Mouse (Mus musculus): ENCODE measurements around the gene H2al1j. TPM values are rescaled to one million over a fixed set of nuclear protein-coding genes. Genes with fewer than 3 reads are reported as not detected.
"Not testable (repeated sequence)": the region's sequence is repeated elsewhere in the genome, so short reads cannot be mapped to it uniquely, and the experiment has no call there.

The H2al1j gene
- polyA plus RNA-seq, 1 experiment from 2014 or later, result not detected

- ATAC-seq (ENCODE audit: low FRiP score); H3K27me3 ChIP-seq (ENCODE audit: control insufficient read depth, insufficient read depth, low read length); H3K36me3 ChIP-seq (replicated peaks; ENCODE audit: control insufficient read depth, insufficient read depth); H3K4me2 ChIP-seq (replicated peaks); H3K4me1 ChIP-seq (replicated peaks; ENCODE audit: control insufficient read depth, insufficient read depth, low read length); H3K4me3 ChIP-seq (replicated peaks; ENCODE audit: low read length); H3K9me3 ChIP-seq (ENCODE audit: control insufficient read depth, low read length); DNase-seq (ENCODE audit: low spot score); H3K9ac ChIP-seq; H3K27ac ChIP-seq: not testable (repeated sequence)
- no CpG with 5 or more reads among the region's 6 CpGs for WGBS
Measured at GRCm38 (mm10) chrX:11314858-11315257, 12.8 kb upstream of the H2al1j start, which contains the start of gene H2al1f. H2al1f (plus strand) TSS chrX:11315158.

DNA sequence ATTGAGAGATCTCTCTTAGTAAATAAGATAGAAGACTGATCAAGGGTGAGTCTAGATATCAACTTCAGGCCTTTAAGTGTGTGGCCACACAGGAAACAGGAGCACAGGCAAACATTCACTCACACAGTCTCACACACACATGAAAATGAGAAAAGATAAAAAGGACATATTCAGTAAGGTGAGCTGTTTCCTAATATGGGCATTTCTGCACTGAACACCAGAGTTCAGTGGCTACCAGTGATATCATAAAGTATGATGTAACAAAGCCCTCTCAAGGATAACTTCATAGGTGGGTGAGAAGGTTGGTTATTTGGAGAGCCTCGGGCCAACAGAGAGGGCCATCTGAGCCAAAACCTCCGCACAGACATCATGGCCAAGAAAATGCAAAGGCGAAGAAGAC lies 9.7 kb upstream of the H2al1j start, which contains the start of gene H2al1g:
H2al1g (plus strand) TSS at position 301 of the 400 bp plus-strand sequence.
- H3K36me3 ChIP-seq (replicated peaks; ENCODE audit: control insufficient read depth, insufficient read depth); H3K9ac ChIP-seq; H3K27ac ChIP-seq; H3K4me1 ChIP-seq (replicated peaks; ENCODE audit: control insufficient read depth, insufficient read depth, low read length); H3K9me3 ChIP-seq (ENCODE audit: control insufficient read depth, low read length); H3K27me3 ChIP-seq (ENCODE audit: control insufficient read depth, insufficient read depth, low read length); DNase-seq (ENCODE audit: low spot score); H3K4me3 ChIP-seq (replicated peaks; ENCODE audit: low read length); ATAC-seq (ENCODE audit: low FRiP score); H3K4me2 ChIP-seq (replicated peaks): not testable (repeated sequence)
- no CpG with 5 or more reads among the region's 3 CpGs for WGBS

DNA sequence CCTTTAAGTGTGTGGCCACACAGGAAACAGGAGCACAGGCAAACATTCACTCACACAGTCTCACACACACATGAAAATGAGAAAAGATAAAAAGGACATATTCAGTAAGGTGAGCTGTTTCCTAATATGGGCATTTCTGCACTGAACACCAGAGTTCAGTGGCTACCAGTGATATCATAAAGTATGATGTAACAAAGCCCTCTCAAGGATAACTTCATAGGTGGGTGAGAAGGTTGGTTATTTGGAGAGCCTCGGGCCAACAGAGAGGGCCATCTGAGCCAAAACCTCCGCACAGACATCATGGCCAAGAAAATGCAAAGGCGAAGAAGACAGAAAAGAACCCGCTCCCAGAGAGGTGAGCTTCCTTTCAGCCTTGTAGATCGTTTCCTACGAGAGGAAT lies 6.4 kb upstream of the H2al1j start, which contains the start of gene H2al1h:
H2al1h (plus strand) TSS at position 301 of the 400 bp plus-strand sequence.
- H3K27me3 ChIP-seq (ENCODE audit: control insufficient read depth, insufficient read depth, low read length); H3K4me2 ChIP-seq (replicated peaks); ATAC-seq (ENCODE audit: low FRiP score); H3K9me3 ChIP-seq (ENCODE audit: control insufficient read depth, low read length); H3K36me3 ChIP-seq (replicated peaks; ENCODE audit: control insufficient read depth, insufficient read depth); H3K27ac ChIP-seq; H3K9ac ChIP-seq; H3K4me3 ChIP-seq (replicated peaks; ENCODE audit: low read length); H3K4me1 ChIP-seq (replicated peaks; ENCODE audit: control insufficient read depth, insufficient read depth, low read length); DNase-seq (ENCODE audit: low spot score): not testable (repeated sequence)
- no CpG with 5 or more reads among the region's 6 CpGs for WGBS

DNA sequence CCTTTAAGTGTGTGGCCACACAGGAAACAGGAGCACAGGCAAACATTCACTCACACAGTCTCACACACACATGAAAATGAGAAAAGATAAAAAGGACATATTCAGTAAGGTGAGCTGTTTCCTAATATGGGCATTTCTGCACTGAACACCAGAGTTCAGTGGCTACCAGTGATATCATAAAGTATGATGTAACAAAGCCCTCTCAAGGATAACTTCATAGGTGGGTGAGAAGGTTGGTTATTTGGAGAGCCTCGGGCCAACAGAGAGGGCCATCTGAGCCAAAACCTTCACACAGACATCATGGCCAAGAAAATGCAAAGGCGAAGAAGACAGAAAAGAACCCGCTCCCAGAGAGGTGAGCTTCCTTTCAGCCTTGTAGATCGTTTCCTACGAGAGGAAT lies 3.3 kb upstream of the H2al1j start, which contains the start of gene H2al1i:
H2al1i (plus strand) TSS at position 301 of the 400 bp plus-strand sequence.
- not testable (repeated sequence) for H3K36me3 ChIP-seq (replicated peaks; ENCODE audit: control insufficient read depth, insufficient read depth); DNase-seq (ENCODE audit: low spot score); H3K27ac ChIP-seq; H3K4me1 ChIP-seq (replicated peaks; ENCODE audit: control insufficient read depth, insufficient read depth, low read length); H3K9me3 ChIP-seq (ENCODE audit: control insufficient read depth, low read length); ATAC-seq (ENCODE audit: low FRiP score); H3K9ac ChIP-seq; H3K4me2 ChIP-seq (replicated peaks); H3K27me3 ChIP-seq (ENCODE audit: control insufficient read depth, insufficient read depth, low read length); H3K4me3 ChIP-seq (replicated peaks; ENCODE audit: low read length)
- WGBS, result no CpG with 5 or more reads among the region's 5 CpGs

DNA sequence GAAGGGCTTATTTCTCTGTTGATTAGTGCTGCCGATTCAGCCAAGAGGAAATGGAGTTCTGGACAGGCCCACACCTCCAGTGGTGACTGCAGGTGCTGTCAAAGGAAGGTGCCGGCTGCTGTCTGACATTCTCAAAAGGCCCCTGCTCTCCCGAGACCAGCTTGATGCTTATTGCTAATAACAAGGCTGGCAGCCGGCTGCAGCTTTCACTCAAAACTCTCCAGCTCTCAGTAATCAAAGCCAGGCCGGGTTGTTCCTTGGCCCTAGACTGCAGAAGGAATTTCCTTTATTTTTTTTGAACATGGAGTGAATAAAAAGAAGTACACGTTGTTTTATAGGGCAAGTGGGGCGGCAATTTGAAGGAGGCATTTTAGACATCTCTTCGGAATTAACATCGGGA lies 18.1 kb downstream of the H2al1j start:
- Histone ChIP-seq H3K36me3 (replicated peaks; ENCODE audit: control insufficient read depth, insufficient read depth) (no peaks in the 10 kb centered on the region), H3K9me3 (ENCODE audit: control insufficient read depth, low read length) (no peaks in the 10 kb centered on the region), H3K27me3 (ENCODE audit: control insufficient read depth, insufficient read depth, low read length) (no peaks in the 10 kb centered on the region), H3K27ac (no peak overlapping the region), H3K4me2 (replicated peaks) (no peak overlapping the region), H3K4me3 (replicated peaks; ENCODE audit: low read length) (no peak overlapping the region), H3K9ac (no peak overlapping the region), H3K4me1 (replicated peaks; ENCODE audit: control insufficient read depth, insufficient read depth, low read length) (0 out of 2 replicates have a peak, but pooled peaks cover 3% of the 10 kb centered on the region)
- WGBS, result 60% methylated on average over 9 of the region's 9 CpGs
- ATAC-seq (ENCODE audit: low FRiP score) (no peak), DNase-seq (ENCODE audit: low spot score) (no peak)

- no peak overlapping the region for H3K4me2 ChIP-seq (replicated peaks)
- H3K4me1 ChIP-seq (replicated peaks; ENCODE audit: control insufficient read depth, insufficient read depth, low read length), result 0 out of 2 replicates have a peak, but pooled peaks cover 3% of the 10 kb centered on the region
- WGBS, result 87% methylated on average over 3 of the region's 3 CpGs
- ATAC-seq (ENCODE audit: low FRiP score) (no peak), DNase-seq (ENCODE audit: low spot score) (no peak)
- H3K36me3 ChIP-seq (replicated peaks; ENCODE audit: control insufficient read depth, insufficient read depth), result no peaks in the 10 kb centered on the region
- no peaks in the 10 kb centered on the region for H3K9me3 ChIP-seq (ENCODE audit: control insufficient read depth, low read length)
- H3K9ac ChIP-seq, result no peak overlapping the region
- H3K27me3 ChIP-seq (ENCODE audit: control insufficient read depth, insufficient read depth, low read length), result no peaks in the 10 kb centered on the region
- H3K27ac ChIP-seq, result no peak overlapping the region
- H3K4me3 ChIP-seq (replicated peaks; ENCODE audit: low read length), result no peak overlapping the region
Measured at GRCm38 (mm10) chrX:11346756-11347155, 19.1 kb downstream of the H2al1j start.

DNA sequence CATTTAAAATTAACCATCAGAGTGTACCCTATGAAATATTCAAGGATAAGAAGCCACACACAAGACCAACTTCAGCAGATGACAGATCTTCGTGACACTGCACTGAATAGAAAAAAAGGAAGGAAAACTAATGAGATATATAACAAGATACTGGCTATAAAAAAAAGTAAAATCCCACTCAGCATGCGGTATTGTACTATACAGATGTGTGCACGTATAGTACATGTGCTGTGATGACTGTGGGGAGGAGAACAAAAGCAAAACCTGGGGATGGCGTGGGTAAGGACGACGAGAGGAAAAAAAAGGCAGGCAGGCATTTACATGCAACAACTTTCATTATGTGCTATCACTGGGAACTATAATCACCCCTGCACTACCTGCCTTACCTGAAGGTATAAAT lies 33.2 kb downstream of the H2al1j start:
- no peak overlapping the region for H3K27ac ChIP-seq
- H3K27me3 ChIP-seq (ENCODE audit: control insufficient read depth, insufficient read depth, low read length), result 0 out of 2 replicates have a peak, but pooled peaks cover 6% of the 10 kb centered on the region
- H3K4me1 ChIP-seq (replicated peaks; ENCODE audit: control insufficient read depth, insufficient read depth, low read length), result peaks cover 5% of the 10 kb centered on the region; the same call in 1 of the 2 replicates
- ATAC-seq (ENCODE audit: low FRiP score) (no peak), DNase-seq (ENCODE audit: low spot score) (no peak)
- H3K9me3 ChIP-seq (ENCODE audit: control insufficient read depth, low read length), result no peaks in the 10 kb centered on the region
- H3K36me3 ChIP-seq (replicated peaks; ENCODE audit: control insufficient read depth, insufficient read depth), result no peaks in the 10 kb centered on the region
- no peak overlapping the region for H3K9ac ChIP-seq
- WGBS, result 81% methylated on average over 6 of the region's 6 CpGs
- H3K4me3 ChIP-seq (replicated peaks; ENCODE audit: low read length), result no peak overlapping the region
- H3K4me2 ChIP-seq (replicated peaks), result no peak overlapping the region

DNA sequence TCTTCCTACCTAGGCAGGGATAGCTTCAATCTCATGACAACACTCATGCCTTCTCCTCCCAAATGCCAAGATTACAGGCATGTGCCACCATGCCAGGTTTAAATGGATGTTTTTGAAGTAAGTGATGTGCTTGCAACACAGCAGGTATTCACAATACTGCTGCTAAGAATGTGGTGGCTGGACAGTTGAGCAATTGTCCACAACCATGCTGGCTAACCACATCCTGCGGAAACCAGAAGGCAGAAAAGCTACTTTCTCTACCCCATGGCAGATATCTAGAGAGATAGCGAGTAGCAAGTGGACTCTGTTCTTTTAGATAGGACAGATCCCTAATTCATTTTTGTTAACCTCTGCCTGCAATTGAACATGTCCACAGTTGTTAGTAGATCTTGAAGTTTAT lies 33.6 kb downstream of the H2al1j start:
- Histone ChIP-seq H3K9me3 (ENCODE audit: control insufficient read depth, low read length) (no peaks in the 10 kb centered on the region), H3K4me2 (replicated peaks) (no peak overlapping the region), H3K4me3 (replicated peaks; ENCODE audit: low read length) (no peak overlapping the region), H3K4me1 (replicated peaks; ENCODE audit: control insufficient read depth, insufficient read depth, low read length) (peaks cover 5% of the 10 kb centered on the region; the same call in 1 of the 2 replicates), H3K27me3 (ENCODE audit: control insufficient read depth, insufficient read depth, low read length) (0 out of 2 replicates have a peak, but pooled peaks cover 6% of the 10 kb centered on the region), H3K36me3 (replicated peaks; ENCODE audit: control insufficient read depth, insufficient read depth) (no peaks in the 10 kb centered on the region), H3K27ac (no peak overlapping the region), H3K9ac (no peak overlapping the region)
- ATAC-seq (ENCODE audit: low FRiP score), result no peak
- 93% methylated on average over 2 of the region's 2 CpGs for whole genome bisulfite sequencing
- no peak for DNase-seq (ENCODE audit: low spot score)

- no peaks in the 10 kb centered on the region for H3K9me3 ChIP-seq (ENCODE audit: control insufficient read depth, low read length)
- H3K27ac ChIP-seq, result no peak overlapping the region
- no peaks in the 10 kb centered on the region for H3K36me3 ChIP-seq (replicated peaks; ENCODE audit: control insufficient read depth, insufficient read depth)
- H3K4me3 ChIP-seq (replicated peaks; ENCODE audit: low read length), result no peak overlapping the region
- H3K9ac ChIP-seq, result no peak overlapping the region
- WGBS, result 40% methylated on average over 6 of the region's 6 CpGs
- H3K27me3 ChIP-seq (ENCODE audit: control insufficient read depth, insufficient read depth, low read length), result peaks cover 8% of the 10 kb centered on the region; the same call in 1 of the 2 replicates
- DNase-seq (ENCODE audit: low spot score) (peak; percentile 29), ATAC-seq (ENCODE audit: low FRiP score) (peak; percentile 66; the same call in 1 of the 2 replicates)
- peaks cover 5% of the 10 kb centered on the region; the same call in 1 of the 2 replicates for H3K4me1 ChIP-seq (replicated peaks; ENCODE audit: control insufficient read depth, insufficient read depth, low read length)
- no peak overlapping the region for H3K4me2 ChIP-seq (replicated peaks)
Measured at GRCm38 (mm10) chrX:11363890-11364289, 36.3 kb downstream of the H2al1j start.

All from hindbrain, embryonic 14.5 days (tissue).